Mouse (Mus musculus): ENCODE data around the gene Nfib.

The Nfib gene

DNA sequence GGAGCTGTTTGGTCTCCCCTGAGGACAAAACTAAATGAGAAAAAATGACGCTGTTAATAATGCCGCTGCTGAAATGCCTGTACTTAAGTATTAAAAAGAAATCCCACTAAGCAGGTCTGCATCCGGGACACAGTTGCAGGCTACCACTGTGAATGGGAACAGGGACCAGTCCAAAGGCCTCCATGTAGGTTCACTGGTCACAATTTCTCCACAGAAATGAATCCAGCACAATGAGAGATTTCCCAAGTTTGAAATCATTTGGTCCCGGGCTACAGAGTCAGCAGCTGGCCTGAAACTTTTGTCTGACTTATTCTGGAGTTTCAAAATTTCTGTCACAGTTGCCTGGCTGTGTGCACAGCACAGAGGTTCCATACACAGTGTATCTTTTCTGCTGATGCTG, 195.8 kb downstream of the Nfib start:
- DNase-seq, result no peak

DNA sequence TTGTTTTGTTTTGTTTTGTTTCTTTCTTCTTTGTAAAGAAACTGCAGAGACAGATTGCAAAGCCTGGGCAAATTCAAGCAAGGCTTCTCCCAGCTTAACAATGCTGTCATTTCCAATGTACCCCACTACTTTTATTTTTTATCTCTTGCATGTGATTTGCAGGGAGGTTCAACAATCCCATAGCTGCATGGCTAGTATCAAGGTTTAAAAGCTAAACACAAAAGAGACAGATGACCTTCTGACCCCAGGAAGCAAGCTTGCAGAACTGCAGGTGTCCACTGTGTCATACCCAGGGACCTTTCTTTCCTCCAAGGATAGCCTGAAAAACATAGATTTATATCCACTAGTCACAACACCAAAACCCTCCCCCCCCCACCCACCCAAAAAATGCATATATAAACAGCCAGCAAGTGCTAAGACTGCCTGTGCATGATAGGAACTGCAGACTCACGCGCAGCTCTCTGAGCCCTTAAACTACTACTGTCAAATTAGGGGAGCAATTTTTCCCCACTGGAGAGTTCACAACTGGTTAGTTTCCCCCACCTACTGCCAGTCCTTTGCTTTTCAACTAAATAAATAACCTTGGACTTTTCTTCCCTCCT, 196.3 kb downstream of the Nfib start:
- DNase-seq, result no peak

DNA sequence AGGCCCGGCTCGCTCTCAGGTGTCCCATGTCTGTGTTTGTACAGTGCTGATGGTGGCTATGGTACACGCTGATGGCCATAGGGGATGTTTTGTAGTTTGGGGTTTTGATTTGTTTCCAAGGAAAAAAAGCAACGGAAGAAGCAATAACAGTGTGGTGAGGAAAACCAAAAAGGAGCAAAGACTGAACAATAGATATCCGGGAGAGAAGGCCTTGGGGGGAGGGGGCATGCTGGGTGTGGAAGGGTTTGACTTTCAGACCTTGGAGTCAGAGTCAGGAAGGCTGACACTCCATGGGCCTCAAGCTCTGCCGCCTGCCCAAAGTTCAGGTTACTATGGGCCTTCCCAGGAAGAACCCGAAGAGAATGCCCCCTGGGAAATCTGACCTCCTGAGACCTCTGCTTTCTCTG, 197.3 kb downstream of the Nfib start:
- DNase-seq, result peak in 1 of 2 experiments; percentile 31

DNA sequence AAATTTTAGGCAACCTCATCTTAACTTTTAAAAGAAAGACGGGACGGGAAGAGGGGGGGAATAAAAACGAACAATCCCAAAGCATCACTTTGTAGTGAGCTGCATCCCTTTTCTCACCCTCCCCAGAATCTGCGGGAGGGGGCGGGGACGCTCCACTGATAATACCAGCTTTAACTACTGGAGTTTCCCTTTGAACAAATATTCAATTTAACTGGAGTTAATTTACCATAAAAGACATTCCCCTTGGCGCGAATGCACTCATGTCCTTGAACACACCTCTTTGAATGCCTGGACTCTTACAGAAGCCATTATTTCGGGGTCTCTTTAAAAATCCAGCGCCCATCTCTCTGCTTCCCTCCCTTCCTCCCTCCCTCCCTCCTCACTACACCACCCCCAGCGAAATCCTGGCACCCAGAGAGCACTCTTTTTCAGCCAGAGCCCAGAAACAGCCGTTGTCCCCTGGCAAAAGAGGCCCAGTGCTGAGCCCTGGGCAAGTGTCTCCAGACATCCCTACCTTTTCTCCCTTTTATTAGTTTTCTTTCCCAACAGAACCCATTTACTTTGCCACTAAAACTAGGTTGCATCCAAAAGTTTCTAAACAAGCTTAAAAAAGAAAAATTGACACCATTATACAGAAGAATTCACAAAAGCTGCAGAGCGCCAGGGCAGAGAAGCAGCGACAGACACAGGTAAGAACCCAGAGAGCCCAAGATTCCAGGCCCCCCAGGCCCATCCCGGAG, 197.8 kb downstream of the Nfib start:
- peak; percentile 56 to 64 for DNase-seq

DNA sequence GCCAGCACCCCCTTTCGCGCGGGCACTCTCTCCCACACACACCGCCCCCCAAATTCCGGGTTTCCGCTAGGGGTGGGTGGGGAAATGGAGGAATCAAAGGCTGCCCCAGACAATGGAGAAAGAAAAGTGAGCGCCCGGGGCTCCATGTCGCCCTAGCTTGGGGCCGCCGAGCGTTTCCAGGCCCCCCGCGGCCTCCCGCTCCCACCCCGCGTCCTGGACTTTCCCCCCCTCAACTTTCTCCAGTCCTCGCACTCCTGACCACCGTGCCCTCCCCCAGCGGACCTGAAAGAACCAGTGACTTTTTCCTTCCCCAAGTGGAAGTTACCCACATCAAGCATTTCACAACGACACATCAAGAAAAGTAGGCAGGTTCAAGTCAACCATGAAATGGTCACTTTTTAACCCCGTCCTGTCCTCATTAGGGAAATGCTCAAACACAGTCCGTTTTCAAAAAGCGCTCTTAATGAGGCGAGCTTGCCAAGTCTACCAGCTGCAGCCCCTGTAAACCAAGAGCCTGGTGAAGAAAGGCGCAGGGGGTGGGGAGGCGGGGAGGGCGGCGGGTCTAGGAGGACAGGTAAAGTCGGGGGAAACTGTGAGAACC, 198.7 kb downstream of the Nfib start:
- DNase-seq, result peak in 1 of 2 experiments; percentile 60

DNA sequence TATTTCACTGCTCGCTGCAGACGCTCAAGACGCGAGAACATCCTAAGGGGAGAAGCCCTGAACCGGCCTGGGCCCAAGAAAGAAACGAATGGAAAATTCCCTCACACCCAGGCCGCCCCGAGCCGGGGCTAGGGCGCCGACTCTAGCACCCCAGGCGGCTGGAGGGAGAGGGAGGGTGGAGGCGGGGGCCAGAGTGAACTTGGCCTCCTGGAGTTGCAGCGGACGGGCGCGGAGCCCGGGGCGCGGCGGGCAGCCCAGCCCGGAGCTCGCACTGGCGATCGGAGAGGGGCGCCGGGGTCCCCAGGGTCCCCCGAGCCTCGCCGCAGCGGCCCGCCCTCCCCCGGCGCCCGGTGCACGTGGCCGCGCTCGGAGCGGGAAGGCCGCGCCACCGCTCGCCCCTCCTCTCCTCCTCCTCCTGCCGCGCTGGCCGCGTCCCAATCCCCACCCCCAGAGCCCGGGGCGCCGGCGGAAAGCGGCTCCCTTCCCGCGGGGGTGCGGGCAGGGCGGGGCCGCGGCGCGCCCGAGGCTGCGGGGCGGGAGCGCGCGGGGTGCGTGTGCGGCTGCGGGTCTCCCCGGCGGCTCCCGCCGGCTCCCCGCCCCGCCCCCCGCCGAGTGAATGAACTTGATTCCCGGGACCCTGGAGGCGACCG, 199.3 kb downstream of the Nfib start:
- peak; percentile 94 to 96 for DNase-seq

DNA sequence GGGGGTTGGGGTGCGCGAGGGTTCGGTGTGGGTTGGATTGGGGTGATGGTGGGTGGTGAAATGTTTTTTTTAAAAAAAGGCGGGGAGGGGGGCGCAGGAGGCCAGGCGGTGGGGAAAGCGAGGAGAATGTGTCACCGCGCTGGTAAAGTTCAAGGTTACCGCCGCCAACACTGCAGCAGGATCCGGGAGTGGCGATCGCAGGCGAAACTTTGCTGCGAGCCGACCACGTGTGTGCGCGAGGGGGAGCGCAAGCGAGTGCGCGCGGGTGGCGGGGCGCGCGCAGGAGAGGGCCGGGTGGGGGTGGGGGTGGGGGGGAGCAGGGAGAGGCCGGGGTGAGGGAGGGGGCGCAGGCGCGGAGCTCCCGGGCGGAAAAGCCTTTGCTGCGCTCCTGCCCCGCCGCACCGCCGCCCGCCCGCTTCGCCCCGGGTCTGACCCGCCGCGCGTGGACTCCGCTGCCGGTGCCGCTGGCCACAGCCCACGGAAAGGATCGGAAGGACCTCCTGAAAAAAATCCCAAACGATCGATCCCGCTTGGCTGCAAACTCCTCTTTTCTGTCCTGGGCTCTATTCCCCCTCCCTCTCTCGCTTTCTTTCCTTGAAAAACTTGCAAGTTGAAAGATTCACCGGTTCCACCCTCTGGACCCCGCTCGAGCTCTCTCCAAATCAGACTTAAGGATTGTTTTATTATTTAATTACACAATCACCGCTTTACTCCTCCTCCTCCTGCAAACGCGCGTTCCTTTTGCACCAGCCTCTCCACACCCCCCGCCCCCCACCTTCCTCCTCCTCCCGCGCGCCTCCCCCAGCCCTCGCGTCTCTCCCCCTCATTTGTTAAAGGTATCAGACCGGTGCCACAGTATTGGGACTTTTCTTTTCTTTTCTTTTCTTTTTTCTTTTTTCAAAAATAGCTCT, 200.2 kb downstream of the Nfib start:
- DNase-seq, result peak; percentile 85 to 87

DNA sequence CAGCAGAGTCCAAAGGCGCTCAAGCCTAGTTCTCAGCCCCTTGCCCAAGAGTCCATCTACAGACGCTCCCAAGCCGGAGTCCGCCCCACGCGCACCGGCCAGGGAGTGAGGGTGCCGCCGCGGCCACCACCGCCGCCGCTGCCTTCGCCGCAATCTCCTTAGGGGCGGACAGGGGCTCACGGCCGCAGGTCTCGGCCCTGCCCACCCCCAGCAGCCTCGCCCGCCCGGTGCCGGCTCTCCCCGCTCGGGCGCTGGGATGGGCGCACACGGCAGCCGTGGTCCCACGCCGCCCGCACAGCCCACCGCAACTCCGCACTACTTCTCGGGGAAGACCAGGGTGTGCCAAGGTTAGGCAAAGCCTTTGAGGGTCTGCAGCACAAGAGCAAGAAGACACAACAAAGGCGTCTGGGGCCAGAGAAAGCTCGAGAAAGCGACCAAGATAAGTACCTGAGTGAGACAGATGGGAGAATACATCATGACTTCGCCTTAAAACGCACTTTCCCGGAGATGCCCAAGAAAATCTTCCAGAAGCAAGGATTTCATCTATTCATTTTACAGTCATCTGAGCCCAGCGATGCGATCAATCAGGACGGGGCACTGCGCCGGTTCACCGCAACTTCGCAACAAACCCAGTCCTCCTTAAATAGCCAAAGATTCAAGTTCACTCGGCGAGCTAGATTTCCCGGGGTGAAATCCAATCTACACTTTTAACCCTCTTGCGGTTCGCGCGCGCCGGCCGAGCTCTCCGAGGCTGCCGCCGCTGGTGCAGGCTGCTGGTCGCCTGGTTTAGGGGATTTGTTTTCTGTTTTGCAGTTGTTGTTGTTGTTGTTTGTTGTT, 201.0 kb downstream of the Nfib start:
- DNase-seq, result peak; percentile 67 to 69

DNA sequence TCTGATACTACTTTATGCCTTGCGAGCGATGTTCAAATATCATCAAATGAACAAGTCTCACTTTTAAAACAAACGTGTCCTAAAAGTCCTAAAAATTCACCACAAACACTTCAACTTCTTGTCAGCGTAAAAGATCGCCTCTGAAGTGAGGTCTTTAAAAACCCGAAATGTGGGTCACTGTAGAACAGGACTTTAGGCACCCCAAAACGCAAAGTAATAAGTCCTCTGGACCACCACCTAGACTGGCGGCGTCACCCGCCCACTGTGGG, 201.6 kb downstream of the Nfib start:
- no peak for DNase-seq

DNA sequence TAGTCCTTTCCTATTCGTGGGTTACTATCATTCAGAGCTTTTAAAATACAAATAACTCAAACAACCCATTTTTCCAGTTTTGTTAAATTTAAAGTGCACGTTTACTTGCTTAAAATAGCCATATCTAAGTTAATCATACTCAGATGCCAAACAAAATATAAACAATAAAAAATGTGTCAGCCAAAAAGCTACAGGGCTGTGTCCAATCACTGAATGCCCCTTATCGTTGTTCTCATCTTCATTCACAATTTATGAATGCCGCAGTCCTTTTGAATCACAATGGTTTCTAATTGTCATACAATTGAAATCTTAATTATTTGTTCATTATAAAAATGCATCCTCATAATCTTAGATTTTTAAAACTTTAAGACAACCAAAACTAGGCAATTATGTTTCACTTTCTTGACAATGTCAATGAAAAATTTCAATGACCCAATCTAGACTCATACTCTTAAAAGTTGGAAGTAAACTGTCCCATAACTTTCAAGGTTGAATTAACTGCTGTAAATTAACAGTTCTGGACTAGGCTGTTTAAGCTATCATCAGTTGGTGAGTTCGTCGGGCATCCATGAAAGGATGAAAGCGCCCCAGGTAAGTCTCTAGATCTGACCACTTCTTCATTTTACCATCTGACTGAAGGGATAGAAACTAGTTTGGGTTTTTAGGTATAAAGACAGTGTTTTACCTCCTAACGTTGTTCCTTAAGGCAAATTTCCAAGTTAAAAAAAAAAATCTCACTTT, 202.1 kb downstream of the Nfib start:
- DNase-seq, result no peak

DNA sequence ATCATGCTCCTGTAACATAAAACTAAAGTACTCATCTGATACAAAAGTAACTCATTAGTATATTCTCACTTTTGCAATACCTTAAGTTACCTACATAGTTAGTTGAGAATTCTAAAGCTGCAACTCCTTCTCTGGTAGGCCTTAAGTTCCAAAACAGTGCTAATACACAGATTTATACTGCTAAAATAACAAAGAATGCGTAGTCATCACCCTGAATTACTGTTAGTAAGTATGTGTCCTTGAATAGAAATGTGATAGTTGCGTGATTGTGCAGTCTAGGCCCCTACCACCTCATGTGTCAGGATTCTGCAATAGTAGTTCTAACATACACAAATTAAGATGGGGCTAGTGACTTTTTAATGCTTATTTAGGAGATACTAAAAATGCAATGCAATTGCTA, 202.9 kb downstream of the Nfib start:
- DNase-seq, result no peak

DNA sequence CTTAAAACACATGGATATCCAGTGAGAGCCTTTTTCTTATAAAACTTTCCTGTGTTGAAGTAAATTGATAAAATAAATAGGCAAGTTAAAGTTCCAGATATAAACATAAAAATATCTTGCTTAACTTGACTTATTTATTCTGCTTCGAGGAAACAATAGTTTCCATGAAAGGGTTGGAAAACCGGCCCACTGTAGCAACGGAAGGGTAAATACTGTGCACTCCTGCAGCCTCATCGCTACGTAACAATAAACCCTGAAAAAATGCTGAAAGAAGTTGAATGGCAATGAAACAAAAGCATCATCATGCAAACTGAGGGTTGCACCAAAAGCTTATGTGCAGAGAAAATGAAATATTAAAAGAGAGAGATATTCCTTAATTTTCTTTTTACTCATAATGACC, 203.5 kb downstream of the Nfib start:
- no peak for DNase-seq

DNA sequence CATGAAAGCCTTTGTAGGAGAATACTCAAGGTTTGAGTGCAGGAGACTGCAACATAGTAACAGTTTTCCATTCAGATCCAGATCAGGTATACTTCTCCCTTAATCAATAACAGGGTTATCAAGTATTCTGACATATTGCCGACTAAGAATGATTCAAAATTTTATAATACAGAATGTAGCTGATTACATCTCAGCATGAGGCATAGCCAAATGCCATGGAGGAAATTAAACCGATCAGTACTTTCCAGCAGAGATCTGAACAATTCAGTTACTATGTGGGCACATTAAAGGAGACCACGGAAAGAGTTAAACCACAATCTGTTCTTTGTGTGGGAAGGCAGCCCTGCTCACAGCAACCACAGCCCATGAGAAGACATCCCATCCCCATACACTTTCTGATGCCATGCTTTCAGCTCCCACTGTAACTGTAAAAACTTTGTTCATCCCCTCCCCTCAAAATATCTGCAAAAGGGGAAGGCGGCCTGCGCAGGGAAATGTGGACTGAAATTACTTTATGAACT, 204.9 kb downstream of the Nfib start:
- peak in 1 of 2 experiments; percentile 44 for DNase-seq

DNA sequence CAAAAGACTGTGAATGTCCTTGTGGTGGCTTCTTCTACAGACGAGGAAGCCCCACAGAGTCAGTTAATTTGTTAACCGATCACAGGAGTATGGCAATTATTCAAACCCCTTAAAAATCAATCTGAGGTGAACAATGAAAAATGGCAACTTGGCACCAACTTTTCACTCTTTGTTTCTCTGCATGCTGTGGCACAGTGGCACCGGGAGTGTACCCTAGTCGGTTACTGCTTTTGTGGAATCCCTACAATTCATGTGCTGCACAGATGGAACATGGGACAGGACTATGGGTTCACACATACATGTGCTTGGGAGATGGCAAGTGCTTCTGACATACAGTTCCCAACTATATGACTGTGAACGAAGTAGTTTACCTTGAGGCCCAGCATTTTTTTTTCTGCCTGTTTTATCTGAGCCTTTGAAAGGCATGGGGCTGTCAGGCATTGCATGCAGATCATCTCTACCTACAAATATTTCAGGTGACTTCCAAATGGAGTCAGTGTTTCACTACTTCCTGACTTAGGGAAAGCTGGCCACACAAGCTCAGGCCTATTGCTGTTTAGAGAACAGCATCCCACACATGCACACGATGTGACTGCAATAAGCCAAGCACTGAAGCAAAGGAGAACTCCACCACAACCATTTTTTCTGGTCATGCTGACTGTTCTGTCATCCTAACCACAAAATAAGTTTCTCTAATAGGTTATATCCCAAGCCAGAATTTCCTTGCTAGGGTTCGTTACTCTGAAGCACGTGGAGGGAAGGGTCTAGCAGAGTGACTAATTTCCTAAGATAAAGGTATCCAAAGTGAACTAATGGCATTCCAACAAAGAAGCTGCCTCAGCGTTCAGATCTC, 205.6 kb downstream of the Nfib start:
- DNase-seq, result peak in 1 of 2 experiments; percentile 57

DNA sequence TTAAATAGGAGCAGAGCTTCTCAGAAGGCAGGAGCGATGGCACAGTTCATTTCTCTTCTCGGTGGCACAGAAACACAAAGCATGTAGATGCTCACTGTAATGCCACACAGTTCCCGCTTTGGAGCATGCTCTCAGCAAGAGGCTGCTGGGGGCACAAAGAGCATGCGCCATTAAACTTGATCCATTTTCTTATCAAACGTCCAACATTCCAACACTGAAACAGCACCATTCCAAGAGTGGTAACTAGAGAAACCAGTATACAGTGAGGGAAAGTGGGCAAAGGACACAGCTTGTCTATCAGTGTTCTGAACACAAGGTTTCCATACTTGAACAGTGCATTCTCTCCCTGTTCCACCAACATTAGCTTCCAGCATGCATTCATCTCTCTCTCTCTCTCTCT, 206.3 kb downstream of the Nfib start:
- DNase-seq, result peak; percentile 64 to 67

DNA sequence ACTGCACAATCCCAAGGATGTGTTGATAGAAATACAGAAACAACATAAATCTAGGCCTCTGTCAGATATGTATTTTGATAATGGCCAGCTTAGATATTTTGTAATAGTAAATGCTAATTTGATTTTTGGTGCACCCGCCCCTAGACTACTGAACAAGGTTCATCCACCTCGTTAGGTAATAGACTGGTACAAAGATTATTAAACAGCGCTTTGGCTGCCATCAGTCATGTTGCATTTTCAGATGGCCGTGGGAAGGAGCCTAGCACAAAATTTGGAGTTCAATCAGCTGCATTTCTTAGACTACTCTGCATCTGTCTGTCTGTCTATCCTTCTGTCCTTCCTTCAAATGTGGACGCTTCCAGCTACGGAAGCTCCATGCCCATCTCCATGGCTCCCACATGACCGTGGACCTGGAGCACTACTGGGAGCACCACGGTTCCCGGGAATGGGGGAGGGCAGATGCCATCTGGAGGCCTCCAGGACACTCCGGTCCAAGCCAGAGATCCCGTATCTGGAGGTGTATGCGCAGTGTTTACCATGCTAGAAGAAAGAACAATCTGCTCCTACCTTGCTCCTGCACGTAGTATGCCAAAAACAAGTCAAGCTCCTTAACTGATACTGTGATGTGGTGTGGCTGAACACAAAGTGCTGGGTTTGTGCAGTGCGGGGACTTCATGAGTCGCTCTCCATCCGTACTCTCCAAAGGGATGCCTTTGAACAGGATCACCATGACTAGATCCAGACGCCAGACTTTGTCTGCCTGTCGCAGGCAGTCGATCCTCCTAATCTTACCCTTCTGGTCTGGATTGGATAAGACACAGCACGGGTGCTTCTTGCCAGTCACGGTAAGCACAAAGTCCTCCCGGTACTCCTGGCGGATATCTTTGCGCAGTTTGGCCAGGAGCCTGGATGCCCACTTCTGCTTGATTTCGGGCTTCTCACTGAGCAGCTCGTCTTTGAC, 207.6 kb downstream of the Nfib start:
- DNase-seq, result peak; percentile 85 to 88

DNA sequence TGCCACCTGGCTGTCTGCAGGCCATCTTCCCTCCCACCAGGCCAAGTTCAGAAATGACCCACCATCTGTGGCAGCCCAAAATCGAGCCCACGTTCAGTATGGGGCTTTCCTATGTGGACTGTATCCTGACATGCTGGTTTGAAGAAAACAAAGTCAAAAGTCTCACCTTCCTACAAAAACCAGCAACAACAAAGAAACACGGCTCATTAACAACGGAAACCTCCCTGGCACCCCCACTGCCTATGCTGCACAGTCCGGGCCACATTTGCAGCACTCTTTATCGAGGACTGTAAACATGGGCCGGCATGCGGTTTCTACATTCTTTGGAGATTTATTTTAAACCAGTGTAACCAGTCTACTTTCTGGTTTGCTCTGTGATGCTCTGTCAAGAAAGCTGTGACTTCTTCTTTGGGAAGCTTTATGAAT, 208.4 kb downstream of the Nfib start:
- DNase-seq, result peak; percentile 67 to 71

DNA sequence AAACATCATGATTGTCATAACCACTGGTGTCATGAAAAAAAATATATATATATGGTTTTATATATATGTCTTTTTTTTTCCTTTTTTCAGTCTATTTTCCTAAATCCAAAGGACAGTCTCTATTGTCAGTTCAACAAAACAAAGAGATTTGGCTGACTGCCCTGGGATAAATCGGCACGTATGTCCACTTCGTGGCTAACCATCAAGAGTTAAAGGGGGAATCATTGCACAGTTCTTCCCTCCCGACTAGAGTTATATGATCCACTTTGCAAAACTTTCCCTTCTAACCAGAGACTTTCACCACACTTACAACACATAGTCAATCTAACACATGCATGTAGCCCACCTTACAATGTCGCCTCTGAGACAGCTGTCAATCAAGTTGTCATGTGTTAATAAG, 209.2 kb downstream of the Nfib start:
- DNase-seq, result no peak

DNA sequence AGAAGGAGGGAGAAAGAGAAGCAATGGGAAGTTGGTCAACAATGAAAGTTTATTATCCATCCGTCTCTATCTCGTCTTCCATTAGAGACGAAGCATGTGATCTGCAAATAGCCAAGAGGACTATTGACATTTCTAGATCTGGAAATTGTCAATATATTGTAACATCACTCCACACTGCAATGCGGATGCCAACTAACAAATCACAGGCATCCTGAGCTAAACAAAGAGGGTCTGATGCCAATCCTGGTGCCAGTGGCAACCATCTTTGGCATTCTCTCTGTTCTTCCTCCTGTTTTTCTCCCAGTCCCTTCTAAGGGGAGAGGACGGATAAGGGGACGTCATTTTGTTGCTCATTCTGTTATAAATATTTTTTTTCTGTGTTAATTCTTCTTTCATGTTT, 209.9 kb downstream of the Nfib start:
- DNase-seq, result no peak
